Mouse (Mus musculus) bone marrow macrophage, adult 2 months (primary cell): Measurements from ENCODE around the gene Dnaaf3.

ENCODE experiments used
- CTCF ChIP-seq: IDR thresholded peaks from 2 replicates; pipeline ENCODE4 v1.5.1; 2012; ENCODE audit warnings: low read depth, mild to moderate bottlenecking, low read length, moderate library complexity
- POLR2A ChIP-seq: IDR thresholded peaks from 2 replicates; pipeline ENCODE4 v1.6.1; 2012; ENCODE audit warnings: mild to moderate bottlenecking, low read depth, low read length, borderline replicate concordance

GRCm38 (mm10) chr7:4542013-4542412 is 9.8 kb upstream of the Dnaaf3 start:
- TF ChIP-seq CTCF: no peak
- TF ChIP-seq POLR2A: no peak
